Mouse (Mus musculus) Patski (cell line): ENCODE results near the gene Hmg20a. TPM values are rescaled to one million over a fixed set of nuclear protein-coding genes. Genes with fewer than 3 reads are reported as not detected.

Experiments
- ATAC-seq: fragments of 100-300 bp; one replicate; pipeline ENCODE4 v1.8.0; 2021
- CTCF ChIA-PET: fragments of 350-600 bp; sonication (Branson Sonifier 250); formaldehyde crosslinking; loops from one replicate; lab custom pipeline; 2022; ENCODE audit warnings: inconsistent platforms; lab: Charles Lee
- POLR2A ChIA-PET: fragments of 350-600 bp; sonication (Branson Sonifier 250); formaldehyde crosslinking; loops from one replicate; lab custom pipeline; 2022; ENCODE audit warnings: antibody characterized with exemption, inconsistent platforms; lab: Charles Lee
- DNase-seq: peaks from one replicate; pipeline ENCODE4 v3.0.0-alpha.2; 2011; ENCODE audit warnings: low read depth, low spot score
- H3K27me3 ChIP-seq: fragments of 371-371 bp; one replicate; pipeline ENCODE4 v1.5.1; 2021
- CTCF ChIP-seq: fragments of 100-300 bp; IDR thresholded peaks from one replicate; pipeline ENCODE4 v1.5.1; 2021
- in situ Hi-C: fragments of 300-500 bp; cut with MboI; formaldehyde crosslinking; loops from 3 replicates; pipeline ENCODE4 v1.11.1; 2018; ENCODE audit warnings: low pct_unique_long_range_greater_than_20kb, mixed read lengths
- polyA plus RNA-seq: library from polyadenylated mRNA; unstranded; gene quantifications from one replicate; pipeline ENCODE4 v1.2.3, GENCODE M21; 2021

The Hmg20a gene
- polyA plus RNA-seq, 1 experiment from 2014 or later = 35.9 TPM

DNA sequence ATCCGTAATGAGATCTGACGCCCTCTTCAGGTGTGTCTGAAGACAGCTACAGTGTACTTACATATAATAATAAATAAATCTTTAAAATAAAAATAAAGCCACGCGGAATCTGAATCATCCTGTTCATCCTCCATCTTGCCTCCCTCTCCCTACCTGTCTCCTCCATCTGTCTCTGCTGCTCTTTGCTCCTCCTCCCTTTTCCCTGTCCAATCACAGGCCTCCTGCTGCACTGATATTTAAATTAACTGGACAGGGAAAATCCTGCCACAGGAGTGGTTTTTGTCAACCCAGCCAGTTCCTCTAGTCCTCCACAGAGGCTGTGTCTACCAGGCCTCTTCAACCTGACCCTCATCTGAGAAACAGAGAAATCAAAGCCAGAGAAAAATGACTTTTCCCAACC lies 94.1 kb downstream of the Hmg20a start:
- in situ Hi-C loops = no loop called here
- ATAC-seq = no peak

DNA sequence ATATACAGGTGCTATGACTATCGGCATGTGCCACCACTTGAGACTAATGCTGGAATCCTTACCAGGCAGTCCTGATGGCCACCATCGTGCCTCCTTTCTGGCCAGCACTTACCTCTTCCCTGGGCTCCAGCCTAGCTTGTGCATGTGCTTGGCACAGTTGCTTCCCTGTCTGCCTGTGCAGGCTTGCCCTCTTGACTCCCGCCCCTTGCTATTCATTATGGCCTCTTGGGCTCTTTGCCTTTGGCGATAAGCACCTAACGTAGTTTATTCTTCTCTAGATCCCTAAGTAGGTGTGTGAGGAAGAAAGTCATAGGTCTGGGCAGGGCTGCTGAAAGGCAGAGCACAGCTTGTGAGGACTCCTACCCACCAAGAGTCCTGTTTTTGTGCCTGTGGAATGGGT lies 96.7 kb downstream of the Hmg20a start:
- H3K27me3 ChIP-seq = no peaks in the 10 kb centered on the region
- ChIA-PET POLR2A (interaction anchor here (1.2 kb wide), 1 partner anchor 8 kb away, joined by 4 read pairs; no protein-coding TSS in a partner anchor), CTCF (interaction anchor here (0.8 kb wide), 1 partner anchor 9 kb away, joined by 3 read pairs; no protein-coding TSS in a partner anchor)
- ATAC-seq (no peak), DNase-seq (no peak)
- TF ChIP-seq CTCF = no peak
- in situ Hi-C loops = no loop called here

More for the DNA sequence above, 94.1 kb downstream of the Hmg20a start:
- no peak for TF ChIP-seq CTCF
- DNase-seq = no peak
- no peaks in the 10 kb centered on the region for H3K27me3 ChIP-seq
- ChIA-PET CTCF (no interaction called here), POLR2A (no interaction called here)

DNA sequence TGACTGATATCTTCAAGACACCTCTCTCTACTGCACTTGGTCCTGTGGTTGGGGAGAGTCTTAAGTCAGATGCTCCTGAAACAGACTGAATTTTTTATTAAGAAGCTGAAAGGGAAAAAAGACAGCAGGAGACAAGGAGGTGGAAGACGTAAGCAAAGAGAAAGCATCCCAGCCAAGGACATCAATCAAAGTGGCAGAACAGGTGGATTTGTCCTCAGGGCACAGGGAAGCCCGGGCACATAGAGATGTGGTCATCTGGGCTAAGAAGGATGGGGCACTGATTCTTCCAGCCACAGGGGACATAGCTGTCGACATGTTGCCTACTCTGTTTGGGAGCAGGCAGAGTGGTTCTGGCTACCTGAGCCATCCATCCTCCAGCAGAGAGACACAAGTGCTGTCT lies 97.8 kb downstream of the Hmg20a start:
- ChIA-PET POLR2A (interaction anchor here (0.9 to 1.6 kb wide), 3 partner anchors 9 to 286 kb away, joined by 3 to 6 read pairs (median 4); no protein-coding TSS in a partner anchor), CTCF (interaction anchor here (0.8 to 1.0 kb wide), 2 partner anchors 10 to 36 kb away, joined by 3 to 6 read pairs; no protein-coding TSS in a partner anchor)
- no peak for TF ChIP-seq CTCF
- no peaks in the 10 kb centered on the region for H3K27me3 ChIP-seq
- ATAC-seq (no peak), DNase-seq (no peak)
- in situ Hi-C loops = no loop called here

DNA sequence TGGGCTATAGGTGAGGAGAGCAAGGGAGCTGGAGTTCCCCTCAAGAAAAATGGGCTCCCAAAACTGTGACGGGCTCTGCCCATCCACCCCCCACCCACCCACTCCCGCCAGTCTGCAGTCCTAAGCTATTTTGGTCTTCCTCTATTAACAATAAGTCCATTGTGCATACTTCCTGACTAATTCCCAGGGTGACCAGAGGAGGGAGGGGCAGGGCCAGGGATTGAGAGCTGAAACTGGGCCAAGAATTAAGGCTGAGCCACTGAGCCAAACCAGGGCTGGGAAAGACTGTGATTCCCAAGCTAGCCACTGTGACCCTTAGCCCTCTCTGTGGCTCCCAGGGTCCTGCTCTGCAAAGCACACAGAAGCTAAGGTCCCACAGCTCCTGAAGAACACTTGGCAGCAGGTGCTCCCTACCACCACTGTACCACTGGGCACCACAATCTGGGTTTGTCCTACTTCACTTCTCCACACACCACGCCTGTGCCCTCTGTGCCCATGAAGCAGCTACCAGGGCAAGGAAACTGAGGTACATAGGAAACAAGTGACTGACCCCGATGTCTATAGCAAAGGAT lies 98.4 kb downstream of the Hmg20a start:
- no peaks in the 10 kb centered on the region for H3K27me3 ChIP-seq
- ChIA-PET POLR2A (interaction anchor here (0.7 to 1.6 kb wide), 3 partner anchors 10 to 287 kb away, joined by 3 to 6 read pairs (median 3); no protein-coding TSS in a partner anchor), CTCF (interaction anchor here (1.0 kb wide), 1 partner anchor 36 kb away, joined by 6 read pairs; no protein-coding TSS in a partner anchor)
- no peak for DNase-seq
- in situ Hi-C loops = no loop called here
- peak; percentile 39 for ATAC-seq
- no peak for TF ChIP-seq CTCF

DNA sequence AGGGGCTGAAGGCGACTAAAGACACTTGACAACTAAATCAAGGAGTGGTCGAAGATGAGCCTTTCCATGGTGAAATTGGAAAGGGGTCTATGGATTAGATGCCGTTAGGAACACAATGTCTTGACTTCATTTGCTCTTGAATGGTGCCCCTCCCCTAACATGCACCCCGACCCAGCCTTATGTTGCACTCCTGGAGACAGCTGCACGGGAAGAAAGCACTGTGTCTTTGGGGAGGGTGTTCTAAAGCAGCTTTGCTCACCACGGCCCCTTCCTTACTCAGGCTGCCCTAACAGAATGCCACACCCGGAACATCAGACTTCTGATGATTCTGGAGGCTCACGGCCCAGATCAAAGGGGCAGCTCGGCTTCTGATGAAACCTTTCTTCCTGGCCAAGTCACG lies 103.9 kb downstream of the Hmg20a start:
- no peak for ATAC-seq
- in situ Hi-C loops = no loop called here
- CTCF ChIA-PET = no interaction called here
- no peak for TF ChIP-seq CTCF
- POLR2A ChIA-PET = interaction anchor here (1.0 kb wide), 1 partner anchor 15 kb away, joined by 3 read pairs; no protein-coding TSS in a partner anchor
- no peaks in the 10 kb centered on the region for H3K27me3 ChIP-seq
- no peak for DNase-seq

DNA sequence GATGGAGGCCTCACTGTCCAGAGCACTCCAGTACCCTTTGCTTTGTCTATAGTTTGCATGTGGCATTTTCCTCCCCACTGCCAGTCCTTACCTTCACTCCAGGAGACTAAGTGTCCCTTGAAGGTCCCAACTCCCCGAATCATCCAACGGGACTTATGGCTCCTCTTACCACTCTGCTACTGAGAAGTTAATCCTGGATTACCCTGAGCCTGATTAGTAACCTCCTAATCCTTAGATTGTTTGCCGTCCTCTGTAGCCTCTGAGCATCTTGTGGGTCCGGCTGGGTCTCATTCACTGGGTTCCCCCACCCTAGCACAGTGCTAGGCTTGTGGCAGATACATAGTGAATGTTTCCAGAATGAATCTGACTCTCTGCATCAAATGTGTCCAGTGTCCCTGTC lies 109.5 kb downstream of the Hmg20a start:
- ATAC-seq (no peak), DNase-seq (no peak)
- POLR2A ChIA-PET = no interaction called here
- H3K27me3 ChIP-seq = no peaks in the 10 kb centered on the region
- in situ Hi-C loops = no loop called here
- no peak for TF ChIP-seq CTCF
- CTCF ChIA-PET = no interaction called here

DNA sequence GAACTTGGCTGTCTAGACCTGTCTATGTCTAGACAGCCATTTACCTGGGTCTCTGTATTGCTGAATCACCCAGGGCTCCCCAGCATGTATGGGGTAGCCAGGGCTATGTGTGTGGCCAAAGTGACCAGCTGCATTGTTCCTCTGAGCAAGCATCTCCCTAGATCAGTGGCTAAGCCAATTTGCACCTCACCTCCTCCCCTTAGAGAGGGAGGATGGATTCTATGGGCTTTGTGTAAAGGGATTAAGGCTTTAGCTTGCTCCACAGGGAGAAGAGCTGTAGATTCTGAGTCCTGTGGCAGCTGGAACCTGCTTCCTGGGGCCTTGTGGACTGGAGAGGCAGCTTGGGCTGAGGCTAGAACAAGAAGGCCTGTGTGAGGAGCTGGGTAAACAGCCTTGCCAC lies 113.6 kb downstream of the Hmg20a start:
- H3K27me3 ChIP-seq = no peaks in the 10 kb centered on the region
- ATAC-seq (no peak), DNase-seq (no peak)
- ChIA-PET POLR2A (no interaction called here), CTCF (interaction anchor here (1.1 to 1.8 kb wide), 4 partner anchors 10 to 411 kb away, joined by 3 to 4 read pairs (median 4); no protein-coding TSS in a partner anchor)
- no peak for TF ChIP-seq CTCF
- in situ Hi-C loops = no loop called here

DNA sequence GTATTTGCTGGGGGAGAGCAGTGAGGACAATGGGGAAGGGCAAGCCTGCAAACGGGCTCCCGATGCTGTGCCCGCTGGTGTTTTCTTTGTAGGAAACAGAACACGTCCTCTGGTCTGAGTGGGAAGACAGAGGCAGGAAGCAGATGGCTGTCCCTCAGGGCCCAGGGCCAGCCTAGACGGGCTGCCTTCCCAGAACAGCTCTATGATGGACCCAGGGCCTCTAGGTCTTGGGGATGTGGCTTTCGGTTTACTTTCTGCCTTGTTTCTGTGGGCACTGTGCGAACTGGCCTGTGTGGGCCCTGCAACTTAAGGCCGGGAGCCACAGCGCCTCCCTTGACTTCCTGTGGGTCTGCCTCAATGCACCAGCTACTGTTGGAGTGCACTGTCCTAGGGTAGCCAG lies 115.5 kb downstream of the Hmg20a start:
- no peak for DNase-seq
- CTCF ChIA-PET = interaction anchor here (1.0 to 1.2 kb wide), 2 partner anchors 12 to 13 kb away, joined by 3 to 4 read pairs; no protein-coding TSS in a partner anchor
- H3K27me3 ChIP-seq = no peaks in the 10 kb centered on the region
- in situ Hi-C loops = no loop called here
- no peak for TF ChIP-seq CTCF
- no peak for ATAC-seq
- POLR2A ChIA-PET = no interaction called here

DNA sequence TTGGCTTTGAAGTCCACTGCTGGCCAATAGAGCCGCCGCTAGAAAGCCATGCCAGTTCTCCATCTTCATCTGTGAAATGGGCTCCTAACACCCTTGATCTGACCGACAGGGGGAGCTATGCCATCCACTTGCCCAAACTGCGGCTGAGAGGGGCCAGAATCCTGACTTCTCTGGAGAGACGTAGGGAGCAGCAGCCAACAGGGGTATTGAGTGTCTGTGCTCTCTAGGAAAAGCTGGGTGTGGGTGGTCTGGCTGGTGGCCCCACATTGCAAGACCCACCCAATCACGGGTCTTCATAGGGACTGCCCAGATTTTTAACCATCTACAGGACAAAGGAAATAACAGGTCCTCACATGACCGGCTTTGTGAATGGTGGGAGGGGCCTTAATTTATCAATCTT lies 116.3 kb downstream of the Hmg20a start:
- in situ Hi-C loops = no loop called here
- ATAC-seq (no peak), DNase-seq (no peak)
- ChIA-PET POLR2A (interaction anchor here (0.6 to 0.8 kb wide), 3 partner anchors 12 to 372 kb away, joined by 3 to 5 read pairs (median 4); no protein-coding TSS in a partner anchor), CTCF (interaction anchor here (1.0 to 1.2 kb wide), 2 partner anchors 11 to 14 kb away, joined by 3 to 4 read pairs; no protein-coding TSS in a partner anchor)
- no peak for TF ChIP-seq CTCF
- no peaks in the 10 kb centered on the region for H3K27me3 ChIP-seq

DNA sequence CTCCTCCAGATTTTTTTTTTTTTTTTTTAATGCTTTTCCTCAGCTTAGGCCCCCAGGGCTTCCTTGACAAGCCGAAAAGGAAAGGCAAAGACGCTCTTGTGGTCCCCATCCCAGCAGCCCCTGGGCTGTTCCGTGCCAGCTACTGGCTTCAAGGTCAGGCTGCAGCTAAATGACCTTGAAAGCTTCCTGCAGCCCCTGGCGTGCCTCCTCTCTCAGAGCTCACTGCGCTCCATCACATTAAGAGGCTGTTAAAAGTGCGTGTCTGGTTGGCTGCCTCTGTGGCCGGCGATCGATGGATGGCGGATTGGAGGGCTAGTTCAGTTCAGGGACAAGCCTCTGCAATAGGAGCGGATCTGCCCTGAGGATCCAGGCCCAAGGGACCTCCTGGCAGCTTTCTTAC lies 117.0 kb downstream of the Hmg20a start:
- TF ChIP-seq CTCF = no peak
- in situ Hi-C loops = no loop called here
- ATAC-seq (no peak), DNase-seq (no peak)
- no peaks in the 10 kb centered on the region for H3K27me3 ChIP-seq
- ChIA-PET CTCF (interaction anchor here (1.2 kb wide), 1 partner anchor 10 kb away, joined by 4 read pairs; no protein-coding TSS in a partner anchor), POLR2A (interaction anchor here (0.6 to 0.8 kb wide), 2 partner anchors 11 to 157 kb away, joined by 3 to 4 read pairs; no protein-coding TSS in a partner anchor)

DNA sequence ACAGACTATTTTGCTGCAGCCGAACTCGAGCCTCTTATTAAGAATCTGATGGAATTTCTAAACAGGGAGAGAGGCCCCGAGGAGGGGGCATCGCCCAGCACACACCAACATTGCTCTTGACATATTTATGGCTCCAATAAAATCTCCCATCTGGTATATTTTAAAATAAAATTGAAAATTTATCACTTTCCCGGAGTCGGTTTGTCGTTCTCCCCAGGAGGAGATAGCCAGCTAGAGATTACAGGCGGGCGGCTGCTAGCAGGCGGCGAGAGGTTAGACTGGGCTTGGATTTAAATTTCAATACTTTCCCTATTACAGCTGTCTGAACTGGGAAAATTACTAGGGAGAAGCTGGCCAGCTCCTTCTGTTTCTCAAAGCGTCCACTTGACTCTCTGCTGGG lies 121.6 kb downstream of the Hmg20a start:
- ATAC-seq (no peak), DNase-seq (no peak)
- TF ChIP-seq CTCF = no peak
- ChIA-PET CTCF (interaction anchor here (1.2 kb wide), 1 partner anchor 17 kb away, joined by 3 read pairs; no protein-coding TSS in a partner anchor), POLR2A (no interaction called here)
- in situ Hi-C loops = no loop called here
- H3K27me3 ChIP-seq = no peaks in the 10 kb centered on the region
